Mouse (Mus musculus): ENCODE data around the gene Grhl3.

Gene Grhl3

DNA sequence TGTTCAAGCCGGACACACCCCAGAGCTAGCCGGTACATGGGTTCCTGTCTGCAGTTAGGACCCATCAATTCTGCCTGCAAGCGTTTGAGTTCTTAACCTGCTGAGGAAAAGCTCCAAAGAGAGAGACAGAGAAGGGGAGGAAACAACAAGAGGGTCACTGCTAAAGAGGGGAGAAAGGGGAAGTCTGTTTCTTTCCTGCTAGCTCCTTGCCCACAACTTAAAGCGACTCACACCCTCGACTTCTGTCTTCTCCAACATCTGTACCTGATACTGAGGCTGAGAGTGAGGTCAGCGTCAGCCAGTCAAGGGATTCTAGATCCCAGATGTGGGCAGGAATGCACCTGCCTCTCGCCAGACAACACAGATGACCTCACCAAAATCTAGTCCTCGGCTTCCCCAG lies 1.2 kb downstream of the Grhl3 start:
- DNase-seq (ENCODE audit: low spot score), result no peak

DNA sequence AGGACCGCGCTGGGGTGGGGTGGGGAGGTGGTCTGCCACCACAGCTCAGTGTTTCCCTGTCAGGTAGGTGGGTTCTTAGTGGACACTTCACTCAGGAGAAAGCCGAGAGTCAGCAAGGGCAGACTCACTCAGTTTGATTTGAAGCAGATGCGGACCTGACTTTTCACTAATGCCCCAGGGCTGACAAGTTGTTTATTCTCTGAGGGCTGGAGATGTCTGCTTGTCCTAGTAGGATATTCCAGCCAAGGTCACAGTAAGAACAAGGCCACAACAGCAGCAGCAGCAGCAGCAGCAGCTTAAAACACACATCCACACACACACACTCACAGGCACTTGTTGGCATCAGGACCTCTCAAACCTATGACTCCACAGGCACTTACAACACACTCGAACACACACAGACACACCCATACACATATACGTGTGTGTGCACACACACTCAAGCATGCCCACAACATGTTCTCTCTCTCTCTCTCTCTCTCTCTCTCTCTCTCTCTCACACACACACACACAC lies 2.3 kb downstream of the Grhl3 start:
- no peak for DNase-seq (ENCODE audit: low spot score)

DNA sequence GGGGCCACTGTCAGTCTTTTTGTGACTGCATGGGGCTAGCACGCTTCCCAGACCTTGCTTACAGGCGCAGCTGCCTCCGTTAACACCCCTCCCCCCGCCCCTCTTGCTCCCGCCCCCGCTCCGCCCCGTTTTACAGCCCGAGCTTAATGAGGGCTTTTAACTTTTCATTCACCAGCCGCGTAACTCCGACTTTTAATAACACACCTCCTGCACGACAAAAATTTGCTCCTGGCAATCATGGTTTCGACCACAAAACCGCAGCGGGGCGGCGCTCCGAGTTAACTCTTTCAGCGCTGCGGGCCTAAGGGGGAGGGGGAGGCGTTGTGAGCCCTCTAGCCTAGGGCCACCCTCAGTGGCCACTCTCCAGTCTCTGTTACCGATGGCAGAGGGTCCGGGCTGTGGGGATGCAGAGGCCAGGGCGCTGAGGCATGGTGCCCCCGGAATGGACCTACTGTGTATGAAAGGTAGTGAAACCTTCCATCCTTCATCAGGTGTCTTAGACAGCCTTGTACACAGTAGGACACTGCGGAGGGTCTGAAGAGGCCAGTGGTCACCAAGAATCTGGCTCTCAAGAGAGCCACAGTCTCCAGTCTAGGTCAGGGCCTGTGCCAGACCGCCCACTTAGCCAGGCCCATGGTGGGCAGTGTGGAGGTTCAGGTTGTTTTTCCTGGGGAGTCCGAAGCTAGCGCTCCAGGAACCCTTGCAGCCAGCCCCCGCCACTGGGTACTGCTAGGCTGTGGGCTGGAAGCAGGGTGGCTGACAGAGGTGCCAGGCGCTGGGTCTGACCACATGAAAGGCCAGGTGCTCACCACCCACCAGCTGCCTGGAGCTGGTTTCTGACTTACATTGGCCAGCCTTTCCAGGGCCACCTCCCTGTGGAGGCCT lies 3.0 kb downstream of the Grhl3 start:
- DNase-seq (ENCODE audit: low spot score), result no peak

DNA sequence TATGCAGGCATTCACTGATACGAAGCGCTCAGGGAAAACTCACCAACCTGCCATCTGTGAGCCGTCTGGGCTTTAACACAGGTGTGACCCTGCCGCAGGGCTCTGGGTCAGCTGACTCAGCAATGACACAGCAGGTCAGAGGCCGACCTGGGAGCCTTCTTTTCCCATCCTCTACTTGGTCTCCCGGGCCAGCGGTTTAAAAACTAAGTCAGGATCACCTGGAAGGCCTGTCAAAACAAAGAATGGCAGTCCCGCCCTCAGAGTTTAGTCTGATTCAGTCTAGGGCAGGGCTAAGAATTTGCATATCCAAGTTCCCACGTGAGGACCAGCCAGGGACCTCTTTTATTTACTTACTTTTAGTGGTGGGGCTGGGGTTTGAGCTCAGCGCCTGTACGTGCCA lies 4.2 kb downstream of the Grhl3 start:
- DNase-seq (ENCODE audit: low spot score), result no peak

DNA sequence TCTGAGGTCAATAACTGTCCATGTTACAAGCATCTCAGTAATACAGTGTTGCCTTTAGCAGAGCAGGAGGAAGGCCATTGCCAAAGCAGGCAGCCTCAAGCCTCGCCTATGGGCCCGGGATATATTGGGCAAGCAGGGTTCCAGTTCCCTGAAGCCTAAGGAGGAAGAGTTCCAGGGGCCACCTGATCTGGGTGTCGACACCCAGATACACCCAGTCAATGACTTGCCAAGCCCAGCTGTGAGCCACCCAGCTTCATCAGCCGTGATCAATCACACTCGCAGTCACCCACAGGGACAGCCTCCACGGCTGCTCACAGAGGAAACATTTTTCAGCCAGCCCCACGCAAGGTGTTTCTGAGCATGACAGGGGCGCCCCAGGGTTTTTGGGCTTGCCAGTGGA lies 5.9 kb downstream of the Grhl3 start:
- DNase-seq (ENCODE audit: low spot score), result no peak

DNA sequence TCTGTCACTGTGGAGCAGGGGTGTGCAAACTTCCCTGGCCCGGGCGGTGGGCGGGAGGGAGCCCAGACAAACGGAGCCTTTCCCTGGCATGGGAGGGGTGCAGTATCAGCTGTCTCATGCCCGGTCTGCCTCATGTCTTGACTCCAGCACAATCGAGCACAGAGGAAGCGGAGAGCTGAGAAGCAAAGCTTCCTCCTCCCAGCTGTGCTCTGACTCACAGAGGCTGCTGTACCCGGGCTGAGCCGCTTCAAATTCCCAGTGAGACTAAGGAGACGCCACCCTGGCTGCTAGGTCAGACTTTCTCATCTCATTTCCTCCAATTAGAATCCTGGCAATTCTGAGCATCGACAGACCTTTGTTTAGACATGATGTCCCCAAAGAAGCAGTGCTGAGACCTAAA lies 6.4 kb downstream of the Grhl3 start:
- DNase-seq (ENCODE audit: low spot score), result no peak

DNA sequence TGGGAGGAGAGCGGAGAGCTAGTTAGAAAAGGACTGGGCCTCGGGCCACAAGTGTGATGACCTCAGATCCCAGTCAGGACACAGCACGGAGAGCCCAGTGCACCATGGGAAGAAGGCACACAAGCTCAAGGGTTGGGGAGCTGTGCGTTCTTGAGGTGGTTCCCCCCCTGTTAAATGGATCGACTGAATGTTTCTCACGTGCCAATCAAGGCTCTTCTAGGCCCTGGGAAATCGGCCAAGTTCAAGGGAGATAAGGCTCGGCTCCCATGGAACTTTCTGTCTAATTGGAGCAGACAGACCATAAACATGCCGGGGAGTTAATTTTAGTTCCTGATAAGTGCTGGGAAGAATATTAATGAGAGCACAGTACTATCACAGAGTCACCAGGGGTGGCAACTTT lies 8.0 kb downstream of the Grhl3 start:
- DNase-seq (ENCODE audit: low spot score), result no peak

DNA sequence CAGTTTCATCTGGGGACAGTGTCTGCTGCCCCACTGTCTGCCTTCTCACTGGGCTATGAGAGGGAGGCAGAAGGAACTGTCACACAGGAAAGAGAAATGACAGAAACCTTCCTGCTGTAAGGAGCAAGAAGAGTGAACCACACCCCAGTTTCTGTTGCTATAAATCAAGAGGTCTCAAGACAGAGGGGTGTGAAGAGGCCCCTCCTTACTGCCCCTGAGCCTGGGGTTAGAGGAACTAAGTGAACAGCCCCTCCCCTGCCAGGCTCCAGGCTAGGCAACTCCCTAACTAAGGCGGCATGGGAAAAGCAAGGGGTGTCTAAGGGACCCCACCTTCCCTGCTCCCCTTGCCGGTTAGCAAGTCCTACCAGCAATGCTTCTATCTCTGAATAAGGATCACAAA lies 9.6 kb downstream of the Grhl3 start:
- DNase-seq (ENCODE audit: low spot score), result no peak

DNA sequence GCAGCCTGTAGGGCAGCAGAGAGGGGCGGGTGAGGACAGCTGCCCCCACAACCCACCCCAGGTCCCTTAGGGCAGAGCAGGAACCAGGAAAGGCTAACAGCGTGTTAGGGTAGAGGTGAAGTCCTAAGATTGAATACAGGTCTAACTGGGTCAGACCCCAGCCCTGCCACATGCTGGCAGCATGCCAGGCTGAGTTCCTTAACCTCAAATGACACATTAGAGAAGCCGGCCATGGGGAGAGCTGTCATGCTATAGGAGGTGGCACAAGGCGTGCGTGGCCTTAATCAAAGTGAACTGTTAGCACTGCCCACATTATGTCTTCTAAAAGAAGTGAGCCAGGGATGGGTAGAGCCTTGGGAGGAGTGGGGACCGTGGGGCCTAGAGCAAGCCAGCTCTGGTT lies 24.1 kb downstream of the Grhl3 start:
- DNase-seq (ENCODE audit: low spot score), result no peak

DNA sequence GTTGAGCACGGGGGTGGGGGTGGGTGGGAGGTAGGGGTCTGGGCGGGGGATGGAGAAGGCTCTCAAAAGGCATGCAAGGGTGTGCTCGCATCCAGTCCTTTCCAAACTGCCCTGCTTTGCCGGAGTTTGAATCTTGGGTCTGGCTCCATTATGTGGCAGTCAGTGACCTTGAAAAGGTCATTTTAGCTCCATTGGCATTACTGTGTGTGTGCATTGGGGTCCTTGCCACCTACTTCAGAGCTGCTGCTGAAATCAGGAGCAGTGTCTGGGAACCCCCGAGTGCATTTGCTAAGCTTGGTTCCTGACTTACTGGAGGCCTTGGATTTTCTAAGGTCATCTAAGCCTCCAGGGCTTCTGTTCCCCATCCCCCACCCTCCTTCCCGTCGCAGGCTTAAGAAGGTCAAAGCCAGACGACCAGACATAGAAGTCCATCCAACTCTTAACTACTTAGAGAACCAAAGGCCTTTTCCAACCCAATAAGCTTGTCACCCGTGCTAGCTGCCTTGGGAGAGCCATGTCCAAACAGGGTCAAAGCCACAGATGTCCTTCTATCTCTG lies 24.8 kb downstream of the Grhl3 start:
- no peak for DNase-seq (ENCODE audit: low spot score)

DNA sequence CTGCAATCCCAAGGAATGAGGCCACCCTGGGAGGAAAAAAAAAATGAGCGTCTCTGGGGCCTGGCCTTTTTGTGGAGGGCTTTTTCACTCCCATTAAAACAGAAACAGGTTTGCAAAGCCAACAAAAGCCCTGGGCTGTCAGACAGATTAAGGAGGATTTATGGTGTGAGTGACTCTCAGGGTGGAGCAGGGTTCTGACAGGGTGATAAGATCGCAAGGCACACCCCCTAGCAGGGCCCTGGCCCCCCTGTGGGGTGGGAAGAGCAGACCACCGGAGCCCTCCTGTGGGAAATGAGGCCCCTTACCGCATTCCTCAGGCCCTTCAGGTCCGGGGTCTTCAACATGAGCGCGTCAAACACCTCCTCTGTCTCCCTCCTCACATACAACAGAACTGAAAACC lies 25.3 kb downstream of the Grhl3 start:
- no peak for DNase-seq (ENCODE audit: low spot score)

DNA sequence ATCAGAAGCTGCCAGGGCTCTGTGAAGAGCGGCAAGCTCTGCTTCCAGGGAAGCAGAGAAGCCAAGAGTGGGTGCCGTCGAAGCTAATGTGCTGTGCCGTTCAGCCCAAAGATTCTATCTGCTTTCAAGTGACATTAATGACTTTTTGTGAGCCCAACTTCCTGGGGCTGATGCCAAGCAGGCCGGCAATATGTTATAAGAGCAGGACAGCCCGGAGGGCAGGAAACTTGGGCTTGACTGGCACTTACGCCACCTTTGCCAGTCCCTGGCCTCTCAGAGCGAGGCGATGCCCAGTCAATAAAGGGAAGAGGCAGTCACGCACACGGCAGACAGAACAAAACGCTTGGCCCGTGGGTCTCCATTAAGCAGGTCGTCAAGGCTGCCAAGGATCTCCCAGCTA lies 25.9 kb downstream of the Grhl3 start:
- no peak for DNase-seq (ENCODE audit: low spot score)

DNA sequence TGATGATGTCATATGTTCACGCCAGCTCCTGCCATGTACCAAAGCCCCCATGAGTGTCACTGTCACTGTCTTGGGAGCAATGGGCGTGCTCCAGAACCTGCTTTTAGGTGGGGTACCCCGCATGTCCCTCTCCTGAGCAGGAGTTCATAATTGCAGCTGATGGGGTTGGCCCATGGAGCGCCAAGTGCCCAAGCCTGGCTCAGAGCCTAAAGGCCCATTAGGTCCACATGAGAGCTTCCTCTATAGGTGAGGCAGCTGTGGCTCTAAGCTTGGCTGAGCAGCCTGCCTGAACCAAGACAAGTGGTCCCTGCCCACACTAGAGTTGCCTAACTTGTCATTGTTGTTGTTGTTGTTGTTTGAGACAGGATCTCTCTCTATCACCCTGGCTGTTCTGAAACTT lies 26.6 kb downstream of the Grhl3 start:
- no peak for DNase-seq (ENCODE audit: low spot score)

DNA sequence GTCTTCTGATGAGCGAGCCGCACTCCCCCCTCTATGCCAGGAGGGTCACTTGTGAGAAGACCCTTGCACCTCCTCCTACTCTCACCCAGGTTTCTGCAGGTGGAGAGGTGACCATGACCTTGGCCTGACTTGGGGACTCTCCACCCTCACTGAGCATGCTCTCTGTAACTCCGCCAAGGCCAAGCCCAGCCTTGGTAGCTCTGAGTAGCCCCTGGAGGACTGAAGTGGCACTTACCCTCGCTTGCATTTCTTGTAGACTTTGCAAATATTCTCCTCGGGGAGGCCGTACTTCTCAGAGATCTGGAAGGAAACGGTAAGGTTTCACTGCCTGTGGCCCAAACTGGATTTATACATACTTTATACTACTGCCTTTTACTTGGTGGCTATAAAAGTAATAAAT lies 27.4 kb downstream of the Grhl3 start:
- DNase-seq (ENCODE audit: low spot score), result no peak

DNA sequence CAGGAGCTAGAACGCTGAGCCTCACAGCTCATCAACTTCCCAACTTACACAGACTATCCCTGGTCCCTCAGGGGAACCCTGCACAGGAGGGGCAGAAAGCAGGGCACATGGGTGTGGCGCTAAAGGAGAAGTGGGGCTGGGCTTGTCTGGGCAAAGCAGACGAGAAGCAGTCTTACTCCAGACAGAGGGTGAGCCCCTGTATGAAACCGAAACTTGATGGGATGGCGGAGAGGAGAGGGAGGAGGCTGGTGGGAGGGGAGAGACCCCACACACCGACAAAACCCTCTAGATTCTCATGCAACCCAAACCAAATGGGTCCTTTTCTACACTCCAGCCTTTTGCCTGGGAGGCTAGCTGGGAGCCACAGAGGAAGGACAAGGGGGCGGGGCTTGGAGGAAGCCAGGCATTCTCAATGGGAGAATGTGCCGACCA lies 28.3 kb downstream of the Grhl3 start:
- no peak for DNase-seq (ENCODE audit: low spot score)

DNA sequence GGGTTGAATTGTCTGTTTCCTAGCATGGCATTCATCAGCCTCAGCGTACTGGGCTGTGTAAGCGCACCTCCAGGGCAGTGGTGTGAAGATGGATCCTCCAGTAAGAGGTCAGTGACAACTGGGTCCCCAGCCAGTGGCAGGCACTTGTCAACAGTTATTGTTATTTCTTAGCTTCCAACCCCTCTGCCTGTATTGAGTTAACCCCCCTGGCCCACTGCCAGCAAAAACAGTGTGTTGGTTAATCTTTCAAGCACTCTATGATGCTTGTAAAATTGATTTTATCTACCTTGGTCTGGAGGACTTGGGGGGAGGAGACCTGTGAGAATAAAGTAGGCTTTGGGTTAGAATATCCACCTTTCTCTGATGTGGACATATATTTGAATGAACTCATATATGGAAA lies 29.1 kb downstream of the Grhl3 start:
- no peak for DNase-seq (ENCODE audit: low spot score)

DNA sequence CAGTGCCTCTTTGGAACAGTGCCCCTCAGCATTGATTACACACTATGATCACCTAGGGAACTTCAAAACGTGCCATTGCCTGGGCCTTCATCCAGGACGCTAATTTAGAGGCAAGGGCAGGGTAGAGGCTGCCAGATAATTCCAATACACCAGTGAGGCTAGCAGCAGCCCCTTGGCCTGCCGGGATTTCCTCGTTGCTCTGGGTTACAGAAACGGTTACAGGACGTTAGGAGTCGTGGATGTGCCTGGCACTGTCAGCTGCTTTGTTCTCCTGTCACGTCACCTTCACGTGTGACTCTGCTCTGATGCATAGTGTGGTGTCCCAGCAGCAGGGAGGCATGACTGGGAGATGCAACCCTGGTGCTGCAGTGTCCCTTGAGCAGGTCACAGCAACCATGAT lies 33.4 kb downstream of the Grhl3 start:
- DNase-seq (ENCODE audit: low spot score), result no peak

DNA sequence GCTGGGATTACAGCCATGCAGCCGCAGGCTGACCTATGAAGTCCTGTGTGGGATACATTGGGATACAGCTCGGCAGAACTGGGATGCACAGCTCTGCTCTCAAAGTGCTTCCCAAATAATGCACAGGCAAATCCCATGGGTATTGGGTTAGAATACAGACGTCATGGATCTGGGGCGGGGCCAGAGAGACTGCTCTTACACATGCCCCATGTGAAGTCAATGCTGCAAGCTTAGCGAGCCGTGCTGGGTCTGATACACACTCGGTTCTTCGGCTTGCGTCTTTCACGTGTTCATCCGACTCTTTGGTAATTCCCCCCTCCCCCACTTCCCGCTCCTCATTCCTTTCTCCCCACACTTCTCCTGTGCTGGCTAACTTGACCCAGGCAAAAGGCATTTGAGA lies 34.4 kb downstream of the Grhl3 start:
- no peak for DNase-seq (ENCODE audit: low spot score)

DNA sequence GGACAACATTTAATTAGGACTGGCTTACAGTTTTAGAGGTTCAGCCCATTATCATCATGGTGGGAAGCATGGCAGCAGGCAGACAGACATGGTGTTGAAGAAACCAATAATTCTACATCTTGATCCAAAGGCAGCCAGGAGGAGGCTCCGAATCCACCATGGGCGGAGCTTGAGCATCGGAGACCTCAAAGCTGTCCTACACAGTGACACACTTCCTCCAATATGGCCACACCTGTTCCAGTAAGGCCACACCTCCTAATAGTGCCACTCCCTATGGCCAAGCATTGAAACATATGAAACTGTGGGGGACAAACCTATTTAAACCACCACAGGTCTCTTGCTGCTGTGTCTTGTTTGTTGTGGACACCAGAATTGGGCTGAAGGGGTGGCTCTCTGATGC lies 38.4 kb downstream of the Grhl3 start:
- DNase-seq (ENCODE audit: low spot score), result no peak

DNA sequence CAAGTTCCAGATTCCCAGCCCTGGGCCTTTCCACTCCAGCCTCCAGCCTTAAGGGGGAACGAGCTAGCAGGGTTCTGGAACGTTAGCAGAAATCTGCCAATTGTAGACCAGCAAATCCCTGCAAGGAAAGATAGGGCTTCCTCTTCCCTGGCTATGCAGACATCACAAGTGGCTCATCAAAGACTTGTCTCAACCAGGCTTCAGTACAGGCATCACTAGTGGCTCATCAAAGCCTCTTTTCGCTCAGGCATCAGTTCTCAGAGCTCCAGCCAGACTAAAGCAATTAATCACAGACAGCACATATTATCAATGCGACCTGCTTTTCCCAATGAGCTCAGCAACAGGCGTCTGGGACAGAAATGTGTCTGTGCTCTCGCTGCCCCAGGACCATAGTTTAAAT lies 40.4 kb downstream of the Grhl3 start:
- no peak for DNase-seq (ENCODE audit: low spot score)

DNA sequence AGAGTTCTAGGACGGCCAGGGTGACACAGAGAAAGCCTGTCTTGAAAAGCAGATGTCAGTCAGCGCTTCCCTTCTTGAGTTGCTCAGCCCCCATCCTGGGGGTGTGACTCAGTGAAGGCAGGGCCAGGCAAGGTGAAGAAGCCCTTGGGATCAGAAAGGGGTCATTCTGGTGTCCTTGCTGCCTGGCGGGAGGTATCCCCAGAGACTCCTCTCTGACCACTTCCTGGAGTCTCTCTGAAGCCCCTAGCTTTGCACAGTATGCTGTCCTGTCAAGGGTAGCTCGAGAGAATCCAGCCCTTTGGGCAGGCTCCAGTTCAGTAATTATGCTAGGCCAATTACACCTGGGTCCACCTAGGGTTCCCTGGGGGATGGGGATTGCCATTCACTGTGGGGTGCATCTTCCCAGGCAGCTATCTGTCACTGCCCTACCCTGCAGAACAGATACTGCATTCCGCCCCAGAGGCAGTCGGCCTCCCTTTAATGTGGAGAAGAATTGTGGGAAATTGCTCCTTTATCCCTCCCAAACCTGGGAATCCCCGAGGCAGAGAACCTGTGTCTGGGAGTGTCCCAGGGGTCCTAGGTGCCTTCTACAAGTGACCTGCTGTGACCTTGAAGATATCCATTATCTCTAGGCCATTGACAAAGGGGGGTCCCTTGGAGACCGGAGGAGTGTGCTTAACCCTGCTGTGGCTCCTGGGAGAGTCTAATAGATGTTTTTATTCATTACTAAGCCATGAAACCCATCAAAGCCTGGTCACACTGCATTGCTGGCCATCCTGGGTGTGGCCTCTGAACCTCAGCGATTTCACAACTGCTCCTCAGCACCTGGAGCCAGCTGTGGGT lies 41.4 kb downstream of the Grhl3 start:
- no peak for DNase-seq (ENCODE audit: low spot score)

DNA sequence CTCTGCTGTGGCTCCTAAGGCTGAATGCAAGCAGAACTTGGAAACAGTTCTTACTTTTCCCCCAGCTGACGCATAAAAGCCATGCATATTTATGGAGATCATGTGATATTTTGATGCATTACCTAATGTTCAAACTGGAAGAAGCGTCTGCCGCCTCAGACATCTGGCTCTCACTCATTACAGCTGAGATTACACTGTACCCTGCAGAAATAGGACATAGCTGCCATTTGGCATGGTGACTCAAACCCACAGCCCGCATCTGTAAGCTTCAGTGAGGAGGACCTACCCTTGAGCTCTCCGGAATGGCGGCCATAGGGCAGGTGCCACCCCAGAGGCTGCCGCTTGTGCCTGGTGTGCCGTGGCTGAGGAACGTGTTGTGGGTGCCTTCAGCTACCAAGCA lies 42.2 kb downstream of the Grhl3 start:
- no peak for DNase-seq (ENCODE audit: low spot score)

DNA sequence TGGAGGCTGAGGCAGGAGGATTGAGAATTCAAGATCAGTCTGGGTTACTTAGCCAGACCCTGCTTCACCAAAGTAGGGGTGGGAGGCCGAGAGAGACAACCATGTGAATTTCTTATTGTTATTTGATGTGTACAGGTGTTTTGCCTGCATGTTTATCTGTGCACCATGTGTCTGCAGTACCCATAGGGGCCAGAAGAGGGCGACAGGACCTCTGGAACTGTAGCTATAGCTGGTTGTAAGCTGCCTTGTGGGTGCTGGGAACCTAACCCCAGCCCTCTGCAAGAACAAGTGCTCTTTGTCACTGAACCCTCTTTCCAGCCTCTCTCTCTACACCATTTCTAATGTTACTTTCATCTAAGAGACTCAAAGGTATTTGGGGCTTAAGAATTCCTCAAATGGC lies 43.2 kb downstream of the Grhl3 start:
- no peak for DNase-seq (ENCODE audit: low spot score)
